Mouse (Mus musculus) liver, embryonic 14.5 days (tissue): ENCODE data around the gene Sema6b.

Source experiments
- CTCF ChIP-seq: IDR thresholded peaks from 2 replicates; pipeline ENCODE4 v1.5.1; 2016; ENCODE audit warnings: antibody characterized with exemption, low read depth, control low read depth
- EP300 ChIP-seq: IDR thresholded peaks from 2 replicates; pipeline ENCODE4 v1.6.1; 2016; ENCODE audit warnings: antibody characterized with exemption, low read depth

DNA sequence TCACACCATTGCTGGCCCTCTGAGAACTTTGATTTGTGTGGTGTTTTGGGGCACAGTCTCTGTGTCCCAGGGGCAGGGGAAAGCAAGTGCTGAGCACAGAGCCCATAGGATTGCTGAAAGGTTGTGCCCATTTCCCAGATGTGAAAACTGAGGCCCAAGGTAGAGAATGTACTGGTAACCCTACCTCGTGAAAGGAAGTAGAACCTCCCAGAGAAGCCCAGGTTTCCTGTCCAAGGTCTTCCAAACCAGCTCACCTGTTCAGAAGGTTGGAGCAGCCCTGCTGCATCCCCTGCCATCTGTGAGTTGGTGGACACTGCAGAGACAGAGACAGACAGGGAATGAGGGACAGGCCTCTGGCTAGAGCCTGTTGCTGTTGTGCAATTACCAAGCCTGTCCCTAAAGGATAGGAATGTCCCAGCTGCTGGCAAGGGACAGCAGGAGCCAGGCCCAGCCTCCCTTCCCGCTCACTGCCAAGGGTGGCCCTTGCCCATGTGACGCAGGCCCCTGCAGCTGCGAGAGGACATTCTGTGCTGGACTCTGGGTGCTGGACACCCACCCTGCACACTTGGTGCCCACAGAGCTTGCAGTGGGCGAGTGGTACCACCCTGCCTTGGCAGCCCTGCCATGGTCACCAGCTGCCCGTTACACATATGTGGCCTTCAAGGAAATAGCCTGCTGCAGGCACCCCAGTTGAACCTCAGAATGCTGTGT, 31.7 kb downstream of the Sema6b start:
- TF ChIP-seq CTCF (no peak), EP300 (no peak)
